ENCODE assay signal across 8 mouse cellular contexts in genomic region chr11:95750995-95751394, GRCm38 (mm10). TPM values are rescaled to one million over a fixed set of nuclear protein-coding genes. Genes with fewer than 3 reads are reported as not detected.
DNase-seq lines count a peak whose midpoint lies in the region; ATAC-seq and TF ChIP-seq lines count a peak whose summit lies in the region.

No protein-coding gene starts in this region.

- H3K27ac ChIP-seq in heart, embryonic 11.5 days (ENCODE audit: low read depth, low read length), result no peak overlapping the region
- H3K27ac ChIP-seq in midbrain, postnatal 0 days (ENCODE audit: low read depth, low read length), result no peak overlapping the region

- peak; percentile 78 to 93 for DNase-seq in heart, adult 18-20 months
- DNase-seq in adrenal gland, postnatal 10 days, result peak; percentile 90
- DNase-seq in embryo, embryonic 9.5 days (ENCODE audit: extremely low spot score), result peak; percentile 67
- peak; percentile 90 for DNase-seq in heart, postnatal 4 days
- DNase-seq in left cerebral cortex, adult 11 months (ENCODE audit: low spot score), result peak; percentile 58
- DNase-seq in midbrain, postnatal 0 days (ENCODE audit: low spot score), result peak; percentile 79
- DNase-seq in spleen, postnatal 36 days (ENCODE audit: low spot score in 2 of 2), result peak; percentile 67 to 78

- no peak overlapping the region for H3K4me2 ChIP-seq in heart, embryonic 11.5 days
- no peak overlapping the region for H3K4me2 ChIP-seq in midbrain, postnatal 0 days (ENCODE audit: low read depth, low read length, poor library complexity, severe bottlenecking)

- no peaks in the 10 kb centered on the region for H3K4me1 ChIP-seq in heart, embryonic 11.5 days (ENCODE audit: control insufficient read depth, insufficient read depth, low read length)
- no peaks in the 10 kb centered on the region for H3K4me1 ChIP-seq in midbrain, postnatal 0 days (ENCODE audit: insufficient read depth, low read length)

- no peak overlapping the region for H3K9ac ChIP-seq in heart, embryonic 11.5 days (ENCODE audit: low read depth, low read length)
- no peak overlapping the region for H3K9ac ChIP-seq in midbrain, postnatal 0 days (replicated peaks; ENCODE audit: low read length, poor library complexity, severe bottlenecking)

- no peak overlapping the region for H3K4me3 ChIP-seq in heart, embryonic 11.5 days (ENCODE audit: low read depth, low read length)
- no peak overlapping the region for H3K4me3 ChIP-seq in midbrain, postnatal 0 days (ENCODE audit: low read depth, low read length)

- H3K36me3 ChIP-seq in heart, embryonic 11.5 days (ENCODE audit: control insufficient read depth, insufficient read depth, low read length), result peaks cover 11% of the 10 kb centered on the region
- peaks cover 29% of the 10 kb centered on the region for H3K36me3 ChIP-seq in midbrain, postnatal 0 days (ENCODE audit: insufficient read depth, low read length)

- no peaks in the 10 kb centered on the region for H3K27me3 ChIP-seq in heart, embryonic 11.5 days (ENCODE audit: control insufficient read depth, insufficient read depth, low read length)
- H3K27me3 ChIP-seq in midbrain, postnatal 0 days (ENCODE audit: insufficient read depth, low read length), result no peaks in the 10 kb centered on the region

- no peak for ATAC-seq in heart, embryonic 11.5 days (replicated peaks; ENCODE audit: insufficient number of reproducible peaks, low FRiP score, low TSS enrichment)
- ATAC-seq in midbrain, postnatal 0 days (ENCODE audit: low FRiP score), result no peak

- peak; percentile 92 for TF ChIP-seq CTCF in midbrain, postnatal 0 days (IDR thresholded peaks at IDR 0.05)

- WGBS in heart, embryonic 11.5 days (ENCODE audit: insufficient replicate concordance), result 8% methylated on average over 1 of the region's 1 CpGs
- 20% methylated on average over 1 of the region's 1 CpGs for WGBS in midbrain, postnatal 0 days

- H3K9me3 ChIP-seq in heart, embryonic 11.5 days (replicated peaks; ENCODE audit: control insufficient read depth, low read length), result no peaks in the 10 kb centered on the region
- H3K9me3 ChIP-seq in midbrain, postnatal 0 days (ENCODE audit: low read length), result no peaks in the 10 kb centered on the region

RNA-seq across cellular contexts. Expression of gene B130006D01Rik, which starts 27.6 kb away (rescaled TPM):
- under 1 TPM; 0.15 to 0.28 TPM for total RNA-seq in heart, adult 18-20 months (2021)
- 0.70 and 1.1 TPM in 2 replicates for polyA plus RNA-seq in heart, embryonic 11.5 days (2014; fragmentation: Nextera tagmentation; extraction: Ambion mirVana)
- total RNA-seq in adrenal gland, postnatal 10 days (2021), result 1 to 10 TPM in 1 of 2 experiments, under 1 TPM in 1; 0.27 to 1.3 TPM
- total RNA-seq in heart, postnatal 4 days (2021), result 1 to 10 TPM in 1 of 2 experiments, under 1 TPM in 1; 0.57 to 1.1 TPM
- total RNA-seq in midbrain, postnatal 0 days (2014; rRNA removed), result 0.66 and 2.1 TPM in 2 replicates
- 0.32 and 0.51 TPM in 2 replicates for polyA plus RNA-seq in midbrain, postnatal 0 days (2015; fragmentation: Nextera tagmentation; extraction: Ambion mirVana)

RNA-seq across cellular contexts. Expression of gene Zfp652, which starts 38.5 kb away (rescaled TPM):
- 10 to 100 TPM; 49.4 to 52.2 TPM for total RNA-seq in heart, adult 18-20 months (2021)
- 5.6 and 7.3 TPM in 2 replicates for polyA plus RNA-seq in heart, embryonic 11.5 days (2014; fragmentation: Nextera tagmentation; extraction: Ambion mirVana)
- total RNA-seq in adrenal gland, postnatal 10 days (2021), result 10 to 100 TPM; 42.8 to 46.6 TPM
- 10 to 100 TPM; 42.8 to 48.2 TPM for total RNA-seq in heart, postnatal 4 days (2021)
- 25.3 and 25.7 TPM in 2 replicates for total RNA-seq in midbrain, postnatal 0 days (2014; rRNA removed)
- polyA plus RNA-seq in midbrain, postnatal 0 days (2015; fragmentation: Nextera tagmentation; extraction: Ambion mirVana), result 12.6 and 13.2 TPM in 2 replicates
